Mouse (Mus musculus): Measurements from ENCODE around the gene Rtkn.

- TF ChIP-seq CTCF (IDR thresholded peaks at IDR 0.05; ENCODE audit: borderline replicate concordance, insufficient read depth, low read depth, low read length) (no peak), POLR2A (IDR thresholded peaks at IDR 0.05; ENCODE audit: borderline replicate concordance, insufficient read depth, low read length) (no peak)
These were observed 17.8 kb downstream of the Rtkn start for GRCm38 (mm10) chr6:83153038-83153437.

Measured in cerebellum, adult 2 months (tissue).